Mouse (Mus musculus): ENCODE measurements around the gene Lsamp.

Gene Lsamp

DNA sequence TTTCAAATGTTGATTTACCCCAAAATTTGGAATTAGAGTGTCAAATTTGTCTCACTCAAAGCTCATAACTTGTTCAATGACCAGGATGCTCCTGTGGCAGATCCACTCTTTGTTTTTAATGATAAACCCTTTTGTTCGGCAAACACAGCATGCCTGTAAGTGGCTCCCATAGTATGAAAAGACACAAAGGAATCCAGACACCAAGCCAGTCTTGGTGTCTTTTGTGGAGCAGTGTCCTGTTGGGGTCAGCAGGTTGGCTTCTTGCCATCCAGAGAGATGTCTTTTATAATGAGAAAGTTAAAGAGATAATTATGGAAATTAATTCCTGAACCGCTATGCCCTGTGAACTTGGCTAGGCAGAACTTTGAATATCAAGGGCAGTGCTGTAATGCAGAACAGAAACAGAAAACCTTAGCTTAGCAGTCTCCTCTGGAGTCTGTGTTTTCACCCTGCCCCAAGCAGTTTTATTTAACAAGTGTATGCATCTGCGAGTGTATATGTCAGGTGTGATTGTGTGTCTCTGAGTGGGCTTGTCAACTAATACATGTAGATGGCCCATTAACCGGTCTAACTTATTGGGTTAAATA is 310.2 kb downstream of the Lsamp start:
- DNase-seq = no peak

DNA sequence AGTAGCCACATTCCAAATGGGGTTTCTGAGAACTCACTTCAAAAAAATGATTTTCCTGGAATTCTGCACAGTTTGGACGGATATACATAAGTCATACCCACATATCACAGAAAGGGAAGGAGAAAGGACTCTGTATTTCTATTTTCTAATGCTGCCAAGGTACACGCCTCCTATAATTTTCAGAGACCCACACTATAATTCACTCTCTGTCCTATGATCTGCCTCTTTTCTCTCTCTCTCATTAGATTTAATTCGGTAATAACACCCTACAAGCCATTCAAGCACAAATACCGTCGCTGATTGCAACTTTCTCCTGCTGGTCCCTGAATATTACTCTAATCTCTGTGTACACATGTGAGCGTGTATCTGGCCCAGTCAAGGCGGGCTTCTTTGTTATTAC is 311.1 kb downstream of the Lsamp start:
- no peak for DNase-seq

DNA sequence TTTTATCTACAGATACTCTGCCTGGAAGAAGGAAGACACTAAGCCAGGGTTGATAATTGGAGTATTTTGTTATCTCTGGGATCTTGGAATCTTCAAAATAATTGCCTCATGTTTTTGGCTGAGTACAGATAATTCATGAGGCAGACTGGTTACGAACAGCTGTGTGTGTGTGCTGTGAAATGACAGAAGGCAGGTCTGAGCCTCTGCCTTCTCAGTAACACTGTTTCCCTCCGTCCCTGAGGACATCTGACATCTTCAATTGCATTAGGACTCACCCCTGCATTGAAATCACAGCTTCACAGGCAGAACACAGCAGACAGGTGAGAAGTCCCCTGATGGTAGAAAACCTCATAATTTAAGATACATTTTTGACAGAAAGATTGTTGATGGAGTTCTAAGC is 323.5 kb downstream of the Lsamp start:
- no peak for DNase-seq

DNA sequence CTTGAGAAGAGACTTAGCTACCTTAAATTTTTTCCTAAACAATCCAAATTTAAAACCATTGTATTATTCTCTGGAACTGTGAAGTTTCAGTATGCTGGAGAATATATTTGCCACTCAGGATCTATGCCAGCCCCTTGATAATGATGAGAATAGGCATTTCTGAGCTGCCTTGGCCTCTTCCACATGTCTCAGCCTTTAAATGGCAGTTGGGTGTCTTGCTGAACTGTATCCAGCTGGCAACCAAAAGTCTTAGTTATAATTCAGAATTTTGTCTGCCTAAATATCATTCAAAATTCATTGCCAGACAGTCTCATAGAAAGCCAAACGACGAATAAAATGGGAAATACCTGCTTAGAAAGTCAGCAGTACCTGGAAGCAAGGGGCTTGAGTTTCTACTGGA is 332.0 kb downstream of the Lsamp start:
- DNase-seq = no peak

DNA sequence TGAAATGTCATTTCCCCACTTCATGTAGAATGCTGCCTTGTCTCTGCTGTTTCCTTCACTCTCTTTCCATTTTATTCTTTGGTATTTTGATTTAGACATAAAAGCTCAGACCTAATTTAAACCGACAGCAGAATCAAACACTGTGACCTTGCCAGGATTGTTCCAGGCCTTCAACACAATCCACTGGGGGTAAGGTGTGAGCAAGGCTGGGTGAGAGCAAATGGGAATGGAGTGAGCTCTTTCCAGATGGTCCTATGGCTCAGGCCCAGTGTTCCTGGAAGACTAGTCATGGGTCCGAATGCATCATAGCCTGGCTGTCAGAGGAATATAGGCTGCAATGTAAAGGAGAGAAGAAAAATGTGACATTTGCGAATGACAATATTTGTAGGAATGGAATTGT is 340.6 kb downstream of the Lsamp start:
- DNase-seq = no peak

DNA sequence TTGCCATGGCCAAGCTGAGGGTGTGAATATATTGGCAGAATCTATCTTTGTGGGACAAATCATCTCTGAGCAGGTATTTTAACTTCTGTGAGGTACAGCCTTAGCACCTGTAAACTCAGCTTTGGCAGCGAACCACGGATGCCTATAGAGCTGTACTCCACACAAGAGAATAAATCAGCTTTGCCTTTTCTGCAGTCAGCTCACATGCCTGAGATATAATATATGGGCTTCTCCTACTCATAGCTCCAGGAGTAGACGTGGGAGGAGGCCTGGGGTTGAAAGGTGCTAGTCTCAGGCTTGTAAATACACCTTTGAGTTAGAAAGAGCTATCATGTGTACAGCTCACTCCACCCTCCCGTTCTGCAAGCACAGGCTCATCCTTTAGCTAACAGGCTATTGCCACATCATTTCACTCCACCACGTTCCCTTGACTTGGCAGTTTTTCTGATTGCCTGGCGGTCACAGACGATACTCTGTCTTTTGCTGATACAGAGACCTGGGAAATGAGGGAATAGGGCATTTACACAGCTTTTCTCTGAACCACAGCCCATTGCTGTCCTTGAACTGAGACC is 344.2 kb downstream of the Lsamp start:
- no peak for DNase-seq

DNA sequence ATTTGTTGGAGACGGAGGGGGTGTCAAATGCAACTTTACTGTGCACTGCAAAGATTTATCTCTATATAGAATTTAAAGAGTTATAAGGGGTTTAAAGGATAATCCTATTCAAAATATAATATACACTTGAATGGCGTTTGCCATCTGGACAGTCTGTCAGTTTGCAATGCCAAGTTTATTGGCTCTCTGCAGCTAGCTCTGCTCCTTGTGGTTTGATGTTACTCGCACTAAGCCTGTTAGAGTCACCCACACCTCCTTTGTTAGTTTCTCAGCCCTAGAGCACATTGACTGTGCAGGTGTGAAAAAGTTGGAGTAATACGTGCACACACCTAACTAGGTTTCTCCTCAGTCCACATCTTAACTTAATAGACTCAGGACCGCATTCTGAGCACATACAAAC is 385.5 kb downstream of the Lsamp start:
- DNase-seq = no peak

DNA sequence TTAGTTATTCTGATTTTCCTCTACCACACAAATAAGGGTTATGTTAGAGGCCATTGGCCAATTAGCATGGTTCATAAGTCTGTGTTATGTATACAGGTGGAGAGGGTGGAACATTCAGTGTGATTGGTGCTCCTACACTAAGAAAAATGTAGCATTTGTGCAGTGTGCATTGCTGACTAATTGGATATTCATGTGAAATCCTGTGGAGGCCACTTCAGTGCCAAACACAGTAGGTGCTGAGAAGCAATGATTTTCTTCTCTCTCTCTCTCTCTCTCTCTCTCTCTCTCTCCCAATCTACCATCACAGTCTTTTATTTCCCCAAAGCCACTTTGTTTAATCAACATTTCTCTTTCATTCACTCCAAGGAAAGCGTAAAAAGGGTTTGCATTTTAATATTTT is 387.1 kb downstream of the Lsamp start:
- DNase-seq = no peak

DNA sequence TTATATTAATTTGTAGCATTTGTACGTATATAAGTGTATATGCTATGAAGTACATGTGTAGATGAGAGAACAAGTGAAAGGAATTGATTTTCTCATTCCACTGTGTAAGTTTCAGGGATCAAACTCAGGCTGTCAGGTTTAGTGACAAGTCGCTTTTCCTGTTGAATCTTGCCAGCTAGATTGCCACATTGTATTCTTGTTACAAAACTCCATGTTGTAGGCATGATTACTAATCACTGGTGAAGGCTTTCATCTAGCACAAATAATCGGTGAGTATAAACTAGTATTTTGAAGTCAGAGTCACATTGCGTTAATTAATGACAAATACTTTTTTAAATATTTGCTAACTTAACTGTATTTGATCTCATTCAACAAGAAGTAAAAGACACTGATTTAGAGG is 391.2 kb downstream of the Lsamp start:
- no peak for DNase-seq

DNA sequence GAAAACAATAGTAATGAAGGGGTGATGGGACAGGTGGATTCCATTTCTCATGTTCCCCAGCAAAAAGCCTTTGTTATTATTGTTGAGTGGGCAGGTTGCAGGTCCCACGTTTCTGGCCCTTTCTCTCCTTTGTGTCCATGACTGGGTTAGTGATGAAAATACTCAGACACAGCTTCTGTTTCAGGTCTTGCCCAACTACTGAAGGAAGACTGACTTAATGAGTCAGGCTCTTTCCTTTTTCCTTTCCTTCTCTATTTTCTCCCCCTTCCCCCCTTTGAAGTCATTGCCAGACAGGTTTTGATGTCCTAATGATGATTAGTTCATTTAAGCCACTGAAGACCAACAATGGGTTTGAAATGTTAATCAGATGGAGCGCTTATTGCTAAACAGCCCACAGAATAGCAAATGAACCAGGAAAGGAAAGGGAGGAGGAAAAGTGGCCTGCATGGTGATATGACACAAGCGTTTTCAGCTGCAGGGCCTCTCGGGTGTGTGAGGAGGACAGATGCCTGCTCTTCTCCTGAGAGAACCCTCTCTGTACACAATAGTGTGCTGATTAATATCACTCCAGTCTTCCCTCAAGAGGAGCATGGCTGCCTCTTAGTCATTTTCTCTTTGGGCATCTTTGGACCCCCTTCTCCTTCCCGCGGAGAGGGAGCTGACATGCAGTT is 393.1 kb downstream of the Lsamp start:
- DNase-seq = no peak

DNA sequence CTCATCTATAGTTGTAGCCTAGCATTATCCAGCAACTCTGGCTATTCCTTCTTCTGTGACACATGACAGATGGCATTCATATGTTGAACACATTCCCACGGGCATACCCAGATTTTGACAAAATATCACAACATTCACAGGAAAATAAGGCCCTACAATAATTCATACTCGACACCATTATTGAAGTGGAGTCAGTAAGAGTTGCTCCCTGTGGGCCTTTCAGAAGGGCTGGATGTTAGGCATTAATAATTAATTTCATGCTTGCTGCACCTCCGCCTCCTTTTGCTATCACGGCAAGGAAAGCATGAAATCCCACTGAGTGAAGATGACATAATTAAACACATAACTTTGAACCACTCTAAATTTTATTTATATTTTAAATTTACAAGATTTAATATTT is 407.9 kb downstream of the Lsamp start:
- peak; percentile 10 for DNase-seq

DNA sequence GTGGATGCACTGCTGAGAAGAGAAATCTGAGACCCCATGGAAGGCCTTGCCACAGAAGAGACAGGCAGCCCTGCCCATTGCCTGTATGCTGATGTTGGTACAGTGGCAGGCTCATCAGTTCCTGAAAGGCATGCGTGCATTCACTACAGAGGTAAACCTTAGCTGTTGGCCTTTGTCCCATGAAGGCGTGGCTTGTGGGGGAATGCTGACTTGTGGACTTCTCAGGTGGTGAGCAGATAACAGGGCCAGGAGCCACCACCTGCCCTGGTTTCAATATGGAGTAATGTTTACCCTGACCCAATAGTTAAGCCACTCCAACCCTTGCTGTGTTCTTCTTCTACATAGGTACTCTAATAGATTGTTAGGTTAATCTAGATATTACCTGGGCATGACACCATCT is 415.4 kb downstream of the Lsamp start:
- DNase-seq = no peak

DNA sequence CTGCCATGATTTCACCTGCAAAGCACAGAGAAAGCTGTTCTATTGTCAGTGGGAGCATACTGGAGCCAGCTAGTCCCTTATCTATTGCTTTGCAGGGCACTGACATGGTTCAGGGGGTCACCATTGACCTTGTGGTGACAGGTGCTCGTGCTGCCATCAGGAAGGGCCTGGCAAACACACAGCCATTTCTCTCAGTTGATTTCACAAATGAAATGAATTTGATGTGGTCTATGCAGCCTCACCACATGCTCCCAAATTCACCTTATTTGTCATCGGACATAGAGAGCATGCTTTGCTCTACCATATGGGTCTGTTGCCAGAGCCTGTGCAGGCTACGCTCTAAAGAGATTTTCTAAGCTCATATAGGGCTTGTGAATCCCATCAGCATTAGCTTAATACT is 450.1 kb downstream of the Lsamp start:
- no peak for DNase-seq

DNA sequence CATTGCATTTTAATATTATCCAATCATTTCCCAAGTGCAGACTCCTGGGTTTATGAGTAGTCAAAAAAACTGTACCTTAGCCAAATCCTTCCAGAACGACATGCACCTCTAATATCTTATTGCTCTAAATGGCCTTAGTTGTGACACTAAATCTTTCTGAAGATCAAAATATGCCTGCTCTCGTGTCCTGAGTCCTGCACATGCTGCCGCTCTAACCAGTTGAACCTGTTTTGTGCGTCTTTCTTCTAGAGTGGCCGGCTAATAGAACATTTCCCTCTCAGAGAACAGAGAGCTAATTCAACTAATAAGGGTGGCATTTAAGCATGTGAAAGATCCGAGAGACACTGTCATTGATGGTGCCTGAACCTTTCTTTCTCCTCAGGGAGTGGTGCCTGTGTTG is 452.3 kb downstream of the Lsamp start:
- no peak for DNase-seq

DNA sequence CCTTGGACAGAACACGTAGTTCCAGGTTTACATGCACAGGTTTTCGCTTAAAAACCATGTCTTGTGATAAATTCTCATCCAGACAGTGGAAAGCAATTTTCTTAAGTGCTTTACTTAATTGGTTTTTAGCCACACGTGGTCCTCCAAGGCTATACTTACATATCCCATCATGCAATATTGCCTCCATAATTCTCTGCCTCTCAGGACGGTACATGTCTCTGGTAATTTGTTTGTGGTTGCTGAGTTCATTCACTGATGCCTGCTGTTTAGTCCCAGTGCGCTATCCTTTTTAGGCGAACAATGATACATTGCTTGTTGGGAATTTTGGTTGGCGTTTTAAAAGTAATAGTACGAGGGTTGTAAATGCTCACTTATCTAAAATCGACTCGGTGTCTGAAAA is 453.7 kb downstream of the Lsamp start:
- no peak for DNase-seq

DNA sequence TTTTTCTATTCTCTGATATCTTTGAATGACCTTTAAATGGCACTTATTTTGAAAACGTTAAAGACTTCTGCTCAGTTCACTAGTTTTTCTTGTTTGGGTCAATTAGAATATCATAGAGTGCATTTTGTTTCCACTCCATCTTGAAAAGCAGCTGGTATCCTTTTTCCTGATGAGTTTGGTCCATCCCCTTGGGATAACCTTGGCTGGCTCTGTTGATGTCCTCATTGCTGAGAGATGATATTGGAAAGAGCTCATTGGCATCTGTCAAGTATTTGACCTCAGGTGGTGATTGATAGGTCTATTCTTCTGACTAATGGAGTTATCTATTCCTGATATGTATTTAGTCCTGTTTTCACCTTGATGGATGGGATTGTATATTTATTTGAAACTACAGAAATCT is 454.7 kb downstream of the Lsamp start:
- no peak for DNase-seq

DNA sequence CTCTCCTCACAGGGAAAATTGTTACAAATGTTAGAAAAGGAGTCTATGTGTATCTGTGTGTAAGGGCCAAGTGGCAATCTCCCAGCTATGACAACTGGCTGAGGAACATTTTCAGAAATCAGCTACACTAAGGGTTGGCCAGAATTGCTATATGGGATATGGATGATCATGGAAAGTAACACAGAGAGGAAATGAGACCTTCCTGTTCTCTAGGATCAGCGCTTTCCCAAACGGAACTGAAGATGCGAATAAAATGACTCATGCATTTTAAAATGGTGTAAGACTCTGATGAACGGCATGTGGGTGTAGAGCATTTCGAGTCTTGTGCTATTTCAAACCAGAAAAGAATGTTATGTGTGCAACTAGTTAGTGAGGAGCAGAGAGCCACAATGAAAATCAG is 462.4 kb downstream of the Lsamp start:
- DNase-seq = no peak

DNA sequence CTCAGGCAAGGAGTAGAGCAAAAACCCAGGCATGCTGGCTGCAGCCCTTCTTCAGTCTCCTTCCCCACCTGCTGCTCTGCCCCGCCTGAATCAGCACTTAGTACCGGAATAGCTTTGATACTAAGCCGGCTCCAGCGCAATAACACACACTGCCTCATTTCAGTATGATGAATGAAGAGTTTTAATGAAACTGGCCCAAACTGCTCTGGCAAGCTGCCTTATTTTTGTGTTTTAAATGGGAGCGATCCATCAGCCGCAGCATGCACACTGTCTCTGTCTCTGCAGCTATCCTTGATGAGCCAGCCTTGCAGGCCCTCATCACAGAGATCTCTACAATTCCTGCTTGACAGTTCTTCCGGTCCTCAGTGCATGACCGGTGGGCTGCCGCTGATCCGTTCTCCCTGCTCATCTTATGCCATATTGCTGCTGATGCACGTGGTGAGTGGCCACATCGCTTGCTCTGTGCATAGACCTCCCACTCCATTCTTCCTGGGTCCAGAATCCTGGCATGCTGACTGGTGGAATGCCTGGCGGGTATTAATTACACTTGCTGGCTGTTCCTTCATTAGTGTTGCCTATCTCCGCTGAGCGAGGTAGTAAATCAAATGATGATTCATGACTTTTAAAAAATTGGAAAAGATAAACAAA is 479.4 kb downstream of the Lsamp start:
- DNase-seq = no peak

DNA sequence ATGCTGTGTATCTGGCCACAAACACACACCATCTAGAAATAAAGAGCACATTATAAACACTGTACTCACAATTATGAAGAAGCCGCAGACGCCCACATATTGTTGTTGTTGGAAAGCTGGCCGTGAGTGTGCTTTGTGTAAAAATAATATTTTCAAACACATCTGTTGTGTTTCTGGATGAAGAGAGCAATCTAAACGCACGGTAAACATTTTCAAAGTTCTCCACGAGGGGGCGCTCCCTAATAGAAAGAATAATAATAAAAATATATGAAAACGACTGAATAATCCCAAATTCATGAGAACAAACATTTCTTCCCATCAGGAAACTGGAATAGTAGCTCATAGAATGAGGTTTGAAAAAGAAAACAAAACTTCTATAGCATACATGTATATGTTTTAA is 482.4 kb downstream of the Lsamp start:
- peak; percentile 50 for DNase-seq

DNA sequence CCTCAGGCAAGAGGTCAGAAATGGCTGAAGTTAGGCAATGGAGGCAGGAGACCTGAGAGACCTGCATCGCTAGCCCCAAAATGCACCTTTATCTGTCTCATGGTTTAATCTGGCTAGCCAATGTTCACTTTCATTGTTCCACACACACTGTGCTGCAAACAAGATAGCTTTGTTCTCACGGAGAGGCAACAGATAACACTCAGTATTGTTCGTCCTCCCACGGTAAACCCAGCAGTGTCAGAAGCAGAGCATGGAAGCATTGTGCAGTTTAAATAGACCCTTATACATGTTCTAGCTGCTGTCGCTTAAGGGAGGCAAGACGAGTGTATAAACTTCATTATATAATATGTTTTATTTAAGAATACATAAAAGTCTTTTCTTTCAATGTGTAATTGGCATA is 486.8 kb downstream of the Lsamp start:
- DNase-seq = no peak

DNA sequence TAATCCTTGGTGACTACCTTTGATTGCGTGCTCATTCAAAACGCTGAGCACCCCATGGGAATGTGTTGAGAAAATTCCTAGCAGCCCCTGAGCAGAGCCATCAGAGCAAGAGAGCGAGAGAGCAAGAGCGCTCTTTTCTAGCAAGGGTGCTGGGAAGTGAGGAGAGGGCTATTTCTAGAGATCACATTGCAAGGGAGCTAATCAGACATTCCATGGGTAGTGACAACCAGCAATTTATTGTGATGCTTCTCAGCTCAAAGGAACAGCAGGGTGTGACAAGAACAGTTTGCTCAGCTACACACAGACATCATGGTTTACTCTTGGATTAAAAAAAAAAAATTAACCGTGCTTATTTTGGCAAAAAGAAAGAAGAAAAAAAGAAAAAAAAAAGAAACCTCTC is 487.8 kb downstream of the Lsamp start:
- DNase-seq = no peak

DNA sequence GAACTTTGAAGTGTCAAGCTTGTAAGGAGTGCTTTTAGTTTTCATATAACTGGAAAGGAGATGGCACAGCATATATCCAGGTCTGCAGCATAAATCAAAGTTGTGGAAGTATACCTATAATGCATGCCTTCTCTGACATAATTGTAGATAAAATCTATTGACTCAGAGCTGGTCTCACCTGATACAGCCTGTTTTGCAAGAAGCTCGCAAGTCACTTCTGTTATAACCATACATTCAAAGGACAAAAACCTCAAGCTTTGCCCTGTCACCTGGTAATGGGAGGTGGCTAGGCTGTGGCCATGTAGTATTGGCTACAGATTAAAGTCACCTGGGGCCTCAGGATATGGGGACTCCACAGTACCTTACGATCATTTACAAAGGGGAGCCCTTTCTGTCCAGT is 507.4 kb downstream of the Lsamp start:
- no peak for DNase-seq

DNA sequence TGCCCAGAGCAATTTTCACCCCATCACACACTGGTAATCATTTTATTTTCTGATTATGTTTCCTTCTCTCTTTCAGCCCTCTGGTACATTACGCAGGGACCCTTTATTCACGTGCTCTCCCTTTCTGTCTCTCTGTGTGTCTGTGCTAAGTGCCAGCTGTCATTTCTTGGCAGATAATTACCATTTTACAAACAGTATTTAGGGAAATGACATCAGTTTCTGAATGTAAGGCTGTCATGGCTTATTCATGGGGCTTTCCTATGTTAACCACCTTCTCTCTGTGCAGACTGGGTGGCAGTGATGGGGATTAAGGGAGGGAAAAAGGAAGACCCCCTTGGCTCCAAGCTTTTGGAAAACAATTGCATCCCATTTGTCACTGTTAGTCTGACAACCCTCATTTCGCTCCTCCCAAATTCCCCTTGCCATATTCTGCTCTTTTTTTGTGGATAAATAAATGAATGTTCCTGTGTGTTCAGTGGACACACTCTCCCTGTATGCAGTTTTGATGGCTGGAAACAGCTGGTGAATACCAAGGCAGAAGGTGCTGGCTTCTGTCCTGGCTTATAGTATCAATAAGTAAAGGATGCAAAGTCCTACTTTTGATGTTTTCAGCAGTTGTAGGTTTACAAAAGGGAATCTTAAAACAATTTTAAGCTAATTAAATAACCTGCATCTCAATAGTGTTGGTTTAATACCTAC is 520.2 kb downstream of the Lsamp start:
- DNase-seq = no peak

All from embryo, embryonic 11 days (tissue).